Mouse (Mus musculus): ENCODE data around the gene Hist3h2a.

- TF ChIP-seq CTCF (IDR thresholded peaks at IDR 0.05; ENCODE audit: insufficient read depth, low read depth, low read length): no peak
- TF ChIP-seq POLR2A (IDR thresholded peaks at IDR 0.05; ENCODE audit: insufficient read depth, low read depth, low read length): no peak
Measured at GRCm38 (mm10) chr11:58964216-58964615, 9.7 kb downstream of the Hist3h2a start.

All from olfactory bulb, adult 2 months (tissue).